Mouse (Mus musculus) natural killer cell, adult 2 months (primary cell): Measurements from ENCODE around the gene Hps1.

ENCODE experiments used
- DNase-seq, 2 experiments: peaks; one replicate each; pipeline ENCODE4 v3.0.0; 2022; ENCODE audit warnings: low spot score in 2 of 2

Gene Hps1

GRCm38 (mm10) chr19:42717668-42718067, 62.1 kb downstream of the Hps1 start:
- DNase-seq = no peak

DNA sequence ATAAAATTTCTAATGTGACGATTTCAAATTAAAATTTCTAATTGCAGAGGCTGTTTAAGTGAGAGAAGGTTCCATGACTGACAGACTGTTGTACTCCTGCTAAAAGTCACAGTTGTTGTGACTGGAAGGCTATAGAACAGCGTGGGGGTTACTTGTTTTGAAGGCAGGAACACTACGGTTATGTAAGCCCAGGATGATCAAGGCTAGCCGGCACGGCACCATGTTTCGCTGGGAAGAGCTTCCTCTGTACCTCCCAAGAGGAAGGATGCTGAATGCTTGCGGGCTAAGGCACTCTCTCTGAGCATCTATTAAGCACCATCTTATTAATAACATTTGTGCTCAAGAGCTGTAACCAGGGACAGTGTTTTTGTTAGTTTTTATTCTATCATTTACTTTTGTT, 63.3 kb downstream of the Hps1 start:
- DNase-seq = no peak

DNA sequence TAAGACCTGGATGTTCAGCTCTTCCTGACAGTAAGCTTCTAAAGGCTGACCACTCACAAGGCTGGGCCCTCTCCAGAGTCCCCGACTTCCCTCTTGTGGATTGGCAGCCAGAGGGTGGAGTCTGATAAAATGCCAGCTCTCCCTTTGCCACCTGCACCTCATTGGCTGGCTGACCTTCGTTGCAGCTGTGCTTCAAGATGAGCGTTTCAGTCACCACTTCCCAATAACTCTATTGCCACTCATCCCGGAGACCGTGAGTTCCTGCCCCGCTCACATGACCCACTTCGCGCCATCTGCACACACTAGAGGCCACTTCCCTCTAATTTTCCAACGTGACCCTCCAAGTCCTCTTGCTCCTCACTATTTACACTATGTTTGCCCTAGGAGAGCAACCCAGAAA, 66.0 kb downstream of the Hps1 start:
- DNase-seq = no peak
